Mouse (Mus musculus) neutrophil, adult 65 days (primary cell): Measurements from ENCODE around the gene Cyb561d2. TPM values are rescaled to one million over a fixed set of nuclear protein-coding genes. Genes with fewer than 3 reads are reported as not detected.

Source experiments
- total RNA-seq: library from RNA; stranded (reverse); gene quantifications from 2 replicates; pipeline ENCODE4 v1.2.4, GENCODE M21; 2023

The Cyb561d2 gene
- 4.0 and 5.0 TPM in 2 replicates for total RNA-seq

DNA sequence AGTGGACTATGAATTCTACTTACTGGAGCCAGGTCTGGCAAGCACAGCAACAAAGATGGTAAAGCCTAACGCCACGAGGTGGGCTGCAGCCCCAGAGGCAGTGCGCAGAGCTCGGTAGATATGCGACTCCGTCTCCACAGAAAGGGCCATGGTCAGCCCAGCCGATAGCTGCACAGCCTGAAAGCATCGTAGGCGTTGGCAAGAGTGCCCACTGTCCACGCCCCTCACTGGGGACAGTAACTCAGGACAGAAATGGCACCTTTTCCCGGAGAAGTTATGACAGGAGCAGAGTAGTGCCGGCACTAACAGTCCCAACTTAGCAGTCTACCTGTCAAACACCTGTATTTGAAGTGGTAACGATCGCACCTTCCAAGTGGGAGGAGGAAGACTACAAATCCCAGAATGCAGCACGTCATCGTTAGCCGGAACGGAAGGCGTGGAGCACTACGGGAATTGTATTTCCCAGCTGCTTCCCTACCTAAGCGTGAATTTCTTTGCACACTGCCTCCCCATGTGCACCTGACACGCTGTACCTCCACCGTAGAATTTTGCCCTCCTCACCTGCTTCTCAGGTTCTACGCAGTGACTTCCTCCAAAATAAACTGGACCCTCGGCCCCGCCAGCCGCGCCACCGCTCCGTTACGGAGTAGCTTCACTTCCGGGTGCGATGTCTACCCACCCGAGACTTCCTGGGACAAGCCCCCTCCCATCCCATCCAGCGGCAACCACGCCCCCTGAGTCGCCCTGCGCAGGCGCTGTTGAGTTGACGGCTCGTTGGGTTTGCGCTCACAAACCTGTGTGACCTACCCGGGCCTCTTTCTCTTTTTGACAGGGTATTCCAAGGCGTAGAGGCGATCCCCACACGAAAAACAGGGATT, at the start of gene Cyb561d2, which contains the start of gene Nprl2:
TSS of gene Cyb561d2 (minus strand) at position 720 of the 878 bp plus-strand sequence.
TSS of gene Nprl2 (plus strand) at position 753 of the 878 bp plus-strand sequence.

DNA sequence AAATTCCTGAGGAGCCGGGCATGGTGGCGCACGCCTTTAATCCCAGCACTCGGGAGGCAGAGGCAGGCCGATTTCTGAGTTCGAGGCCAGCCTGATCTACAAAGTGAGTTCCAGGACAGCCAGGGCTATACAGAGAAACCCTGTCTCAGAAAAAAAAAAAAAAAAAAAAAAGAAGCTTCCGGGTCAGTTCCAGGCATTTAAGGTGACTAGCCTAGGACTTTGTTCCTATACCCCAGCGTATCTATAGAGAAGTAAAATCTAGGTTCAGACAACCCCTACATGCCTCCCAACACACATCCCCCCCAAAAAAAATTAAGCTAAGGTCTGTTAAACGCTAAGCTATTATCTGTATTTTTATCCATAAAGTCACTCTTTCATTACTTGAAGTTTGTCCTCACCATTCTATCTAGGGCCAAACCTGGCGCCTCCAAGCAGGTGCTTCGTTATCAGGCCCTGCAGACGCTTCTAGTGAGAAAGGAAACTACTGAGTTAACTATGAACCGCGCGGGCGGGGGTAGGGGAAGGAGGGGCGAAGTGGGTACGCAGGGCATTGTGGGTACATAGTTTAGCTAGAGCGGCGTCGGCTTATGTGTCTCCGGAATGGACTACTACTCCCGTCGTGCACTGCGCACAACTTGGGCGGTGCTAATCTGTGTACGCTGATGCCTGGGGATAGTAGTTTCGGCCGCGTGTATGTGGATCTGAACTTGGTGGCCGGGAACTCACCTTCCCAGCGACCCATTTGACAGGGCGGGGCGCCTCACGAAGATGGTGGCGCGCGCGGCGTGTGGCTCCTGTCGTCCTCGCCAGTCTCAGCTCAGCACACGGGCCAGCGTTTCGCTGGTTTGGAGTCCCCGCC, 45.2 kb upstream of the Cyb561d2 start, which contains the start of gene Ifrd2:
TSS of gene Ifrd2 (plus strand) at position 669 of the 859 bp plus-strand sequence.

GRCm38 (mm10) chr9:107580501-107581317, 38.7 kb upstream of the Cyb561d2 start, which contains the start of gene Hyal3:
Gene Hyal3 (plus strand): TSS chr9:107580818.

GRCm38 (mm10) chr9:107578587-107578986, 36.6 kb upstream of the Cyb561d2 start, which contains the start of gene Naa80:
Gene Naa80 (plus strand): TSS chr9:107578887.

DNA sequence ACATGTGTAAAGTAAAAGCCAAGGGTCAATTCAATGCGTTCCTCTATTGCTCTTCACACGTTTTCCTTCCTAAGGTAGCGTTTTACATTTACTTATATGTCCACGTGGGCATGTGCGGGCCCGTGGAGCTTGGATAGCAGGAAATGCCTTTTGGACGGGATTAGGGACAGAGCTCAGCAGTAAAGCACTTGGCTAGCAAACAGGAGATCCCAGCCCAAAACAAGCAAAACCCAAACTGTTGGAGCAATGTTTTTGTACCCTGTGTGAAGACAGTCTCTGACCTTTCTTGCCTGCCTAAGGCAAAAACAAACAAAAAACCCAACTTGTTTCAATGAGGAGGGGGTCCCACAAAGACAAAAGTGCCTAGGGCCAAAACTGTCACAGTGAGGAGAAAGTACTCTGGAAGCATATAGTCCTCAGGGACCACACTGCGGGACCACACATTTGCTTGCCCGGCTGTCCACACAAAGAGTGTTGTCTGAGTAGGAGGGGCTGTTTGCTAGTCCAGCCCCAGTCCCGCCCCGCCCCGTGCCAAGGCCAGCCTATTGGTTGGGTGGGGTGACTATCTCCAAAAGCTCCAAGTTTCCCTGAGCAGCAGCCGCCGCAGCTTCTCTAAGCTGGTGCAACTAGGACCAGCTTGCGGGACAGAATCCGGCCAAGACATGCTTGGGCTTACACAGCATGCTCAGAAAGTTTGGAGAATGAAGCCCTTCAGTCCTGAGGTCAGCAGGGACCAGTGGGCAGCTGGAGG, 34.5 kb upstream of the Cyb561d2 start, which contains the start of gene Hyal1:
TSS of gene Hyal1 (plus strand) at position 571 of the 751 bp plus-strand sequence.

GRCm38 (mm10) chr9:107567702-107568319, 25.8 kb upstream of the Cyb561d2 start, which contains the start of gene Hyal2:
Gene Hyal2 (plus strand): TSS chr9:107567945.

GRCm38 (mm10) chr9:107563029-107563581, 21.1 kb upstream of the Cyb561d2 start, which contains the start of gene Tusc2:
Gene Tusc2 (plus strand): TSS chr9:107563255.

DNA sequence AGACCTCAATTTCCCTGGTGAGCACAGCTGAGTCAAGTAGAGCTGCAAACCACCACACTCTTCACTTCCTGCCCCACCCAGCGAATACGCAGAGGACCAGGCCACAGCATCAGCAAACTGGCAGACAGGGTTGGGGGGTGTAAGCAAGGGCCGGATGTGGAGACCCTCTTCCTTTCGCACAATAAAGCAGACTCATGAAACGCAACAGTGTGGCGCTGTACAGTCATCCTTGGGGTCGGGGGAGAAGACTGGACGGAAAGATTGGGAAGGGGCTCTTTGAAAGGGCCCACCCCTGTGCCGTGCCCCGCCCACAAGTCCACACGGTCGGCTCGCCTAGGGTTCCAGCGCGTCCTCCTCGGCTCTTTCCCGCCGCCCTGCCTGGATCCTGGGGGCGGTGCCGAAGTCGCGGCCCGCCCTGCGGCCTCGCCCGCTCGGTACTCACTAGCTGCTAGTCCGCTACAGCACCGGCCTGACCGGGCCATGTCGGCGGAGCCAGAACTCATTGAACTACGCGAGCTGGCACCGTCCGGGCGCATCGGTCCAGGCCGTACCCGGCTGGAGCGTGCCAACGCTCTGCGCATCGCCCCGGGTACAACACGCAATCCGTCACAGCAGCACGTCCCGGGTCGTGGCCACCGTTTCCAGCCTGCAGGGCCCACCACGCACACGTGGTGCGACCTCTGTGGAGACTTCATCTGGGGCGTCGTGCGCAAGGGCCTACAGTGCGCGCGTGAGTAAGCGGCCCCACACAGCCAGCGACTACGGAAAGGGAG, 9.3 kb upstream of the Cyb561d2 start, which contains the start of gene Rassf1:
TSS of gene Rassf1 (plus strand) at position 439 of the 773 bp plus-strand sequence.

GRCm38 (mm10) chr9:107547026-107547425, 5.0 kb upstream of the Cyb561d2 start, which contains the start of gene Zmynd10:
Gene Zmynd10 (plus strand): TSS chr9:107547298.

GRCm38 (mm10) chr9:107533791-107534407, 8.1 kb downstream of the Cyb561d2 start, which contains the start of gene Tmem115:
Gene Tmem115 (plus strand): TSS chr9:107533945.

Other genes starting within 250 kb of the Cyb561d2 start
- gene Cish, start 246.2 kb downstream of the Cyb561d2 start, total RNA-seq, result 1.7 and 1.8 TPM in 2 replicates
- gene Hemk1, start 203.8 kb downstream of the Cyb561d2 start, total RNA-seq, result 4.8 and 6.3 TPM in 2 replicates
- gene 6430571L13Rik, start 201.6 kb downstream of the Cyb561d2 start, total RNA-seq, result not detected in 2 replicates
- gene Cacna2d2, start 142.6 kb downstream of the Cyb561d2 start, total RNA-seq, result 0.13 and 0.48 TPM in 2 replicates
- 15.2 and 21.1 TPM in 2 replicates for gene Tmem115, start 8.2 kb downstream of the Cyb561d2 start, total RNA-seq
- 7.0 and 7.2 TPM in 2 replicates for gene Nprl2, start within 50 bp of the Cyb561d2 start, total RNA-seq
- not detected in 2 replicates for gene Zmynd10, start 5.1 kb upstream of the Cyb561d2 start, total RNA-seq
- 46.9 and 58.1 TPM in 2 replicates for gene Rassf1, start 9.4 kb upstream of the Cyb561d2 start, total RNA-seq
- gene Tusc2, start 21.1 kb upstream of the Cyb561d2 start, total RNA-seq, result 6.6 and 6.7 TPM in 2 replicates
- 1.4 and 1.7 TPM in 2 replicates for gene Hyal2, start 25.8 kb upstream of the Cyb561d2 start, total RNA-seq
- gene Hyal1, start 34.7 kb upstream of the Cyb561d2 start, total RNA-seq, result 1.2 and 2.2 TPM in 2 replicates
- gene Naa80, start 36.7 kb upstream of the Cyb561d2 start, total RNA-seq, result 6.3 and 8.5 TPM in 2 replicates
- gene Hyal3, start 38.6 kb upstream of the Cyb561d2 start, total RNA-seq, result 0.57 and 1.3 TPM in 2 replicates
- gene Ifrd2, start 45.4 kb upstream of the Cyb561d2 start, total RNA-seq, result 9.7 and 10.0 TPM in 2 replicates
- gene Sema3b, start 67.0 kb upstream of the Cyb561d2 start, total RNA-seq, result 0.27 TPM in 1 of 2 replicates, not detected in the other
- 1,061 and 1,167 TPM in 2 replicates for gene Gnai2, start 93.2 kb upstream of the Cyb561d2 start, total RNA-seq
- not detected in 2 replicates for gene Slc38a3, start 127.3 kb upstream of the Cyb561d2 start, total RNA-seq
- not detected in 2 replicates for gene Gnat1, start 137.5 kb upstream of the Cyb561d2 start, total RNA-seq
- not detected in 2 replicates for gene Sema3f, start 168.3 kb upstream of the Cyb561d2 start, total RNA-seq
- 205 and 225 TPM in 2 replicates for gene Rbm5, start 228.8 kb upstream of the Cyb561d2 start, total RNA-seq